Mouse (Mus musculus) liver, embryonic 14.5 days (tissue): ENCODE measurements around the gene Dync2li1. TPM values are rescaled to one million over a fixed set of nuclear protein-coding genes. Genes with fewer than 3 reads are reported as not detected.

Experiments used
- ATAC-seq: fragments of 200-750 bp; cut with Nextera tagmentation; 2 replicates; pipeline ENCODE4 v1.8.0; 2017; ENCODE audit warnings: moderate number of reproducible peaks, mild to moderate bottlenecking, moderate library complexity; ENCODE audit not compliant: insufficient read depth
- DNase-seq, 3 experiments: peaks; one replicate each; pipeline ENCODE4 v3.0.0-alpha.2; 2012 to 2013; ENCODE audit warnings: low read depth in 3 of 3, low spot score in 3 of 3
- H3K27ac ChIP-seq: fragments of 300-500 bp; sonication (generic); 2 replicates; pipeline ENCODE4 v1.5.1; 2014; ENCODE audit warnings: moderate library complexity, mild to moderate bottlenecking, control low read depth, inconsistent platforms
- H3K27me3 ChIP-seq: fragments of 300-500 bp; sonication (generic); 2 replicates; pipeline ENCODE4 v1.6.1; 2014; ENCODE audit warnings: mild to moderate bottlenecking, low read length, moderate library complexity; ENCODE audit not compliant: control insufficient read depth, insufficient read depth
- H3K36me3 ChIP-seq: fragments of 300-500 bp; sonication (generic); replicated peaks from 2 replicates; pipeline ENCODE4 v1.6.1; 2014; ENCODE audit warnings: low read depth; ENCODE audit not compliant: control insufficient read depth, insufficient read depth
- H3K4me1 ChIP-seq, 2 experiments: fragments of 200-500 bp in 1 of 2; fragments of 300-500 bp in 1 of 2; sonication (generic) in 1 of 2; replicated peaks; 2 replicates each; pipeline ENCODE4 v1.6.1; 2012 to 2014; ENCODE audit warnings: antibody characterized with exemption in 1 of 2, inconsistent platforms in 1 of 2, low read length in 1 of 2; ENCODE audit not compliant: control insufficient read depth in 2 of 2, insufficient read depth in 2 of 2
- H3K4me2 ChIP-seq: fragments of 300-500 bp; sonication (generic); 2 replicates; pipeline ENCODE4 v1.6.1; 2014; ENCODE audit warnings: low read depth, mild to moderate bottlenecking, control low read depth, moderate library complexity
- H3K4me3 ChIP-seq, 2 experiments: fragments of 200-500 bp in 1 of 2; fragments of 300-500 bp in 1 of 2; sonication (generic) in 1 of 2; 2 replicates each; pipeline ENCODE4 v1.5.1; 2012 to 2014; ENCODE audit warnings: low read depth in 2 of 2, low read length in 2 of 2, mild to moderate bottlenecking in 2 of 2, control low read depth in 1 of 2, inconsistent platforms in 1 of 2, moderate library complexity in 1 of 2; ENCODE audit not compliant: insufficient read depth in 1 of 2
- H3K9ac ChIP-seq: fragments of 300-500 bp; sonication (generic); replicated peaks from 2 replicates; pipeline ENCODE4 v1.6.1; 2014; ENCODE audit warnings: mild to moderate bottlenecking, control low read depth, moderate library complexity
- H3K9me3 ChIP-seq: fragments of 300-500 bp; sonication (generic); 2 replicates; pipeline ENCODE4 v1.6.1; 2016; ENCODE audit warnings: low read length, mixed read lengths; ENCODE audit not compliant: control insufficient read depth
- CTCF ChIP-seq: IDR thresholded peaks from 2 replicates; pipeline ENCODE4 v1.5.1; 2016; ENCODE audit warnings: antibody characterized with exemption, low read depth, control low read depth
- EP300 ChIP-seq: IDR thresholded peaks from 2 replicates; pipeline ENCODE4 v1.6.1; 2016; ENCODE audit warnings: antibody characterized with exemption, low read depth
- WGBS: fragments of 180-500 bp; shearing (Covaris S2); extraction: QIAGEN DNeasy Blood & Tissue Kit; methylation state at CpG from one replicate; pipeline ENCODE4 v1.1.7; 2014; ENCODE audit not compliant: insufficient replicate concordance; 5-methylcytosine and 5-hydroxymethylcytosine counted together
- polyA plus RNA-seq, 2 experiments: library from polyadenylated mRNA; depleted of rRNA in 1 of 2; stranded (reverse) in 1 of 2; unstranded in 1 of 2; fragments of >200 nt; fragmentation: Nextera tagmentation in 1 of 2; extraction: Ambion mirVana in 1 of 2; gene quantifications; 2 replicates each; pipeline versions ENCODE4 v1.2.1 to v1.2.3; 2012 to 2014

The Dync2li1 gene
- polyA plus RNA-seq, 2 experiments = 1.1 to 1.8 TPM

- no peaks in the 10 kb centered on the region for H3K27me3 ChIP-seq
- no peak overlapping the region for H3K27ac ChIP-seq
- no peaks in the 10 kb centered on the region for H3K36me3 ChIP-seq
- no peak for DNase-seq
- no peak overlapping the region for H3K4me2 ChIP-seq
- no peak overlapping the region for H3K4me3 ChIP-seq
- no peaks in the 10 kb centered on the region for H3K4me1 ChIP-seq
- TF ChIP-seq EP300 (no peak), CTCF (no peak)
- H3K9ac ChIP-seq = no peak overlapping the region
- ATAC-seq = no peak
- H3K9me3 ChIP-seq = no peaks in the 10 kb centered on the region
- WGBS = 59% methylated on average over 4 of the region's 4 CpGs
Measured at GRCm38 (mm10) chr17:84675204-84675603, 48.9 kb downstream of the Dync2li1 start.

GRCm38 (mm10) chr17:84675951-84676366 is 49.7 kb downstream of the Dync2li1 start, which contains the start of gene Abcg8:
TSS of gene Abcg8 (plus strand) at chr17:84676302.
- no peak for DNase-seq
- Histone ChIP-seq H3K4me2 (peak within 1 kb of the TSS; percentile 51), H3K4me3 (peak within 1 kb of the TSS in 1 of 2 experiments; percentile 13; a peak in 1 of 4 replicates), H3K4me1 (no peaks in the 10 kb centered on the region), H3K9ac (no peak within 1 kb of the TSS), H3K27ac (no peak within 1 kb of the TSS), H3K27me3 (no peaks in the 10 kb centered on the region), H3K9me3 (no peaks in the 10 kb centered on the region), H3K36me3 (no peaks in the 10 kb centered on the region)
- no peak for ATAC-seq
- no peak for TF ChIP-seq EP300
- no peak for TF ChIP-seq CTCF
- WGBS = 3% methylated on average over 24 of the region's 24 CpGs

- Histone ChIP-seq H3K9ac (no peak overlapping the region), H3K4me3 (no peak overlapping the region), H3K4me2 (no peak overlapping the region), H3K36me3 (no peaks in the 10 kb centered on the region), H3K27ac (no peak overlapping the region), H3K9me3 (no peaks in the 10 kb centered on the region), H3K4me1 (no peaks in the 10 kb centered on the region), H3K27me3 (no peaks in the 10 kb centered on the region)
- 56% methylated on average over 11 of the region's 11 CpGs for WGBS
- no peak for TF ChIP-seq EP300
- DNase-seq = no peak
- no peak for ATAC-seq
Measured at GRCm38 (mm10) chr17:84677595-84677994, 51.3 kb downstream of the Dync2li1 start.

GRCm38 (mm10) chr17:84681670-84682069 is 55.4 kb downstream of the Dync2li1 start:
- H3K4me1 ChIP-seq = peaks cover 0 to 2% of the 10 kb centered on the region in 2 experiments; a peak in 1 of 4 replicates
- H3K27me3 ChIP-seq = no peaks in the 10 kb centered on the region
- WGBS = 52% methylated on average over 3 of the region's 3 CpGs
- no peak overlapping the region for H3K9ac ChIP-seq
- no peak for TF ChIP-seq CTCF
- TF ChIP-seq EP300 = no peak
- H3K9me3 ChIP-seq = no peaks in the 10 kb centered on the region
- H3K4me3 ChIP-seq = no peak overlapping the region
- DNase-seq = no peak
- no peak overlapping the region for H3K27ac ChIP-seq
- no peak overlapping the region for H3K4me2 ChIP-seq
- H3K36me3 ChIP-seq = no peaks in the 10 kb centered on the region
- ATAC-seq = no peak

- ATAC-seq = no peak
- Histone ChIP-seq H3K9ac (no peak within 1 kb of the TSS), H3K4me3 (no peak within 1 kb of the TSS)
Measured at GRCm38 (mm10) chr17:84682734-84683717, 56.7 kb downstream of the Dync2li1 start, which contains the start of gene Abcg5. TSS of gene Abcg5 (minus strand) at chr17:84683011.

More at GRCm38 (mm10) chr17:84682734-84683717, 56.7 kb downstream of the Dync2li1 start, which contains the start of gene Abcg5:
- no peak for DNase-seq
- no peak within 1 kb of the TSS for H3K4me2 ChIP-seq
- H3K36me3 ChIP-seq = no peaks in the 10 kb centered on the region
- no peaks in the 10 kb centered on the region for H3K27me3 ChIP-seq
- WGBS = 51% methylated on average over 18 of the region's 18 CpGs
- no peak within 1 kb of the TSS for H3K27ac ChIP-seq
- 0 out of 2 replicates have a peak, but pooled peaks have one; percentile 6 for TF ChIP-seq CTCF
- TF ChIP-seq EP300 = no peak
- H3K9me3 ChIP-seq = no peaks in the 10 kb centered on the region
- H3K4me1 ChIP-seq = peaks cover 0 to 2% of the 10 kb centered on the region in 2 experiments; a peak in 1 of 4 replicates
